Mouse (Mus musculus) kidney, postnatal 10 days (tissue): ENCODE results near the gene Tmem274.

Experiments used
- DNase-seq: peaks from one replicate; pipeline ENCODE4 v3.0.0; 2021; ENCODE audit warnings: mixed read lengths

Gene Tmem274

DNA sequence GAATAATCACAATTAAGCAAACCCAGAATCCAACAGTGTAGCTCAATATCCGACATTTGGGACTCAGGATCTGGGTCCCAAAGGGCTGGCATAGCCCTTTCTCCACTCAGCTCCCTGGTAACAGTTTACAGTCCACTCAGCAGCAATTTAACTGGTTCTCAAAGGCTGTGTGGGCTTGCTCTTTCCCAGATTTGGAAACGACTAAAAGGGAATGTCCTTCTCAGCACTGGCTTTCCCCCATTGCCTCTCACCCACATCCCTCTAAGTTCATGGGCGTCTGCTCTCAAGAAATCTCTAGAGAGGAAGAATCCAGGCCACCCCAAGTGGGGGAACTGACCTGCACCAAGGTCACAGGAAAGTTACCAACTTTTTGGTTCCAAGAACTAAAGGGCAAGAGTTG is 7.4 kb downstream of the Tmem274 start:
- DNase-seq = no peak

DNA sequence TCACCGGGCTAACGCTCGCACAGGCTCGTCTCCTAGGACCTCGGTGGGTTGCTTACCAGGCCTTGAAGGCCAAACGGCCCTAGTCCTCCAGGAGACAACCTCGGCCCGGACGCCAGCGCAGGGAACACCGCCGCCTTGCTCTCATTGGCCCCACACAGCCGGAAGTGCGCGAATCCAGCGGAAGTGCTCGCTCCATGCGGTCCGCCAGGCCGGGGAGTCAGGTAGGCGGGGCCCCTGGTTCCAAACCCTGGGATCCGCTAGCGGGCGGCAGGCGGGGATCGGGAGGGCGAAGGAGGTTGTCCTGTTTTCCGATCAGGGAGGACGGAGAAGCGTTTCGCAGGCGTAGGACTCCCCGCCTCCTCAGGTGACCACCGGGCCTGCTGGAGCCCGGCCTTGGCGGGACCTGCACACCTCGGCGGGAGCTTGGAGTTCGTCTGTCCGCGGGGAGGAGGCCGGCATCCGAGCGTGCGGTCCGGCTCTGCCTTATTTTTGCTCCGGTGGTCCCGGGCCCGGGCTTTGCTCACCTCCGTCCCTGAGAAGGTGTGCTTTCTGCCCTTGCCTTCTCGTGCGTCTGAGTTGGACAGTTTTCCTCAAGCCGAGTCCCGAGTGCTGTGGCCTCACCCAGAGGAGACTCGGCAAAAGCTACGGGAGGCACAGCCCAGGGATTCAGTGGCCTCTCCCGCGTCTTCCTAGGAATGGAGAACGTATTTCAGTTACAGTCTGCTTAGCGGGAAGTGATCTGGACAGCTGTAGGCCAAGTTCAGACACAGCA is 8.1 kb downstream of the Tmem274 start, which contains the start of the genes Nmnat1 and Lzic:
Gene Nmnat1 (minus strand): TSS at position 150 of the 772 bp plus-strand sequence.
Gene Lzic (plus strand): TSS at position 177 of the 772 bp plus-strand sequence.
- DNase-seq = peak; percentile 97

GRCm38 (mm10) chr4:149485825-149486206 is 8.6 kb downstream of the Tmem274 start:
- peak; percentile 36 for DNase-seq

DNA sequence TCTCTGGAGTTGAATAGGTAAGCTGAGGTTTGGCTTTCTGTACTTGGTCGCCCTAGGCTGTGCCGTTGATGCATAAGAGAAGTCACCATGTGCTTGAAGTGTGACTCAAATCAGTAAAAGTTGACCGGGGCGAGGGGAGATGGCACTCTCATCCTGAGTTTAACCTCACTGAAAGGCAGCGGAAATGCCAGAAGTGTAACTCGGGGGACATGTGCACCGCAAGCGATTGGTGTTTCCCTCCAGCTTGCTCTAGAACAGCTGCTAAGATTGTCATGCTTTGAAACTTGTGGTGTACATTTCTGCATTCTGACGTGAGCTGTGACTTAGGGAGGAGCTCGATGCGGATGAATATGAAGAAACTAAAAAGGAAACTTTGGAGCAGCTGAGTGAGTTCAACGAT is 10.6 kb downstream of the Tmem274 start:
- no peak for DNase-seq

- DNase-seq = no peak
These were observed 12.4 kb downstream of the Tmem274 start for GRCm38 (mm10) chr4:149489415-149490240.

GRCm38 (mm10) chr4:149491151-149491550 is 14.0 kb downstream of the Tmem274 start:
- DNase-seq = no peak

DNA sequence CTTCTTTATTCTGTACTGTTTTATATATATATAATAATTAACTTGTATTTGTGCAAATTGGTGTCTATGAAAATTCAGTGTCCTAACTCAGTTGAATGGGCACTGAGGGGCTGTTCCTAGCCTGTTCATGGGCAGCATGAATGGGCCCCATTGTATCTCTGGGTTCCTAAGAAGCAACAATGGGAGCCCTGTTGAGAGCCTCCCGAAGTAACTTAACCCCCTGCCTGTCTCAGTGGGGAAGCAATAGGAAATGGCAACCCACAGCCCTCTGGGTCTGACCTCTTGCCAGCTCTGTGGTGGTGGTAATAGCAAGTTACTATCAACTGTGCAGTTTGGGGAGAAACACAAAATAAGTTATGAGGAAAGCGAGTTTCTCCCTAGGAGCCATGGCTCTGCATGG is 19.4 kb downstream of the Tmem274 start:
- no peak for DNase-seq

- no peak for DNase-seq
These were observed 21.7 kb downstream of the Tmem274 start for GRCm38 (mm10) chr4:149498901-149499300.

DNA sequence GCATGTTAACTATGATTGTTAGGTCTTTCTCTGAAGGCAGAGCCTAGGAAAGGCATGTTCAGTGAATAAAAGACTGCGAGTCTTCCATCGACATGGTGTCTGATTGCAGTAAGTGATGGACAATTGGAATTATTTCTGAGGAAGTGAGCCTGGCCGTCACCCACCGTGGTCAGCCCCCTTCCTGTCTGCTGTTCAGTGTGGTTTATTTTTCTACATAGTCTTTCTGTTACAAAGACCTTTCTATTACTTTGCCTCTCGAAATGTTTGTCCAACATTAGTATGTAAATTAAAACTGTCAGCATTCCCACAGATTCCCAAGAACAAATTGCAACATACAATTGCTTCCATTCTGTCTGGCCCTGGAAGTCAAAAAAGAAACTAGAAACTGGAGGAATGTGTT is 22.6 kb downstream of the Tmem274 start:
- DNase-seq = no peak

DNA sequence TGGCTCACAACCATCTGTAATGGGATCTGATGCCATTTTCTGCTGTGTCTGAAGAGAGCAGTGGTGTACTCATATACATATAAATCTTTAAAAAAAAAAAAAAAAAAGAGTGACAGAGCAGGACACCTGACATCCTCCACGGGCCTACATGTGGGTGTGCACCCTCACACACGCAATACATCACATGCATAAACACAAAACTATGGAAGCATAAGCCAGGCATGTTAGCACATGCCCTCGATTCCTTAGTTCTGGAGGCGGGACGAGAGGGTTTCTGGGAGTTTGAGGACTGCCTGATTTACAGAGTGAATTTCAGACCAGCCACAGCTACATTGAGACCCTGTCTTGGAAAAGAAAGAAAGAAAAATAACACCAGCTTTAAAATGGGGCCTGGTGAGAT is 27.2 kb downstream of the Tmem274 start:
- DNase-seq = no peak

GRCm38 (mm10) chr4:149504858-149505257 is 27.7 kb downstream of the Tmem274 start:
- no peak for DNase-seq

- DNase-seq = no peak
These were observed 28.2 kb downstream of the Tmem274 start for GRCm38 (mm10) chr4:149505261-149505967.

- DNase-seq = no peak
These were observed 29.7 kb downstream of the Tmem274 start for GRCm38 (mm10) chr4:149506904-149507303.

DNA sequence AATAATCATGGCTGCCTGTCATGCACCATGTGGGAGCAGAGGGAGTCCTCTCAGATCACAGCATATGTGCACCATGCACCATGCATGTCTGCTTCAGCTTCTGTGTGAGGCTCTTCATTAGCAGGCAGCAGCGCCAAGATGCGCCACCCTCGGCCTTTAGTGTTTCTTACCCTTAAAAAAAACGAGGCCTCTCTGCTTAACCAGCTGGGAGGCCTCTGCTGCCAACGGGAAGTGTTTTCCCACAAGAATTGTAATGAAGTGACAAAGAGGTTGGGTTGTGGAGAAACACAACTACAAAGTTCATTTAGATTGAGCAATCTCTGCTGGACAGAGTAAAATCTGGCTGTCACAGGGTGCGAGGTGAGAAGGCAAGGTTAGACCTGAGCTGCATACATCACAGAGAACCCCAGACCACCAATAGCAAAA is 34.1 kb downstream of the Tmem274 start:
- DNase-seq = no peak

DNA sequence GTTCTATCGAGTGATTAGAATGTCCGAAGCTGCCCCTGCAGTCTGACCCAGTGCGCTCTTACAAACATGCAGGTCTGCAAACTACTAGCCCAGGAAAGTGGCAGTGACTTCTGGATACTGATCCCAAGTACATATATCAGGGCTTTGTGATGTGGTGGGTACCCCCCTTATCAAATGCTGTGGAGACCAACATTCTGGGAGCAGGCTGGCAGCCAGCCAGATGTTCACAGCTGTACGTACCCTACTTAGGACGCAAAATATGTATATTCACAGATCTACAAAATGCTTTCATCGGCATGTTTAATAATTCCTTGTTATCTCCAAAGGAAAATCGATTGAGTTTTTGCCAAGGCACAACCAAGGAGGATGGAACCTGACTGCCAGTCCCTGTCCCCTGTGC is 34.9 kb downstream of the Tmem274 start:
- no peak for DNase-seq

GRCm38 (mm10) chr4:149515706-149516105 is 38.5 kb downstream of the Tmem274 start:
- no peak for DNase-seq

- peak; percentile 98 for DNase-seq
These were observed 40.7 kb downstream of the Tmem274 start, which contains the start of gene Ctnnbip1 for GRCm38 (mm10) chr4:149517868-149518340. Gene Ctnnbip1 (plus strand): TSS chr4:149518236.

- DNase-seq = no peak
These were observed 41.4 kb downstream of the Tmem274 start for GRCm38 (mm10) chr4:149518351-149519220.

DNA sequence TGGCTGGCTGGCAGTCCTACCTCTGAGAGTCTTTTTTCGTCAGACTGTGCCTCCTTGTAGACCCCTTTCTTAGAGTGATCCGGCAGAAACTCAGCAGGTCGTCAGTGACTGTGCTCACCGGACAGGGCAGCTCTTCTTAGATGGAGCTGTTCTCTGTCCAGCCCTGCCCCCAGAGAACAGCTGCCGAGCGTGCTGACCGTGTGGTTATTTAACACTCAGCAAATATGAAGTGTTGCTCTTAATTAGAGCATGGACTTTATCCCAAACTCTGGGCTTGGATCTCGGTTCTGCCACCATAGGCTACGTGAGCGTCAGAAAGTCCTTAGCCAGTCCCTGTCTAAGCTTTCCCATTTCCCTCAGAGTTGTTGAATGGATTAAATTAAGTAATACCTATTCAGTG is 44.1 kb downstream of the Tmem274 start:
- DNase-seq = peak; percentile 43

- DNase-seq = no peak
These were observed 46.8 kb downstream of the Tmem274 start for GRCm38 (mm10) chr4:149523961-149524360.

- DNase-seq = no peak
These were observed 48.0 kb downstream of the Tmem274 start for GRCm38 (mm10) chr4:149525170-149525569.

- no peak for DNase-seq
These were observed 48.6 kb downstream of the Tmem274 start for GRCm38 (mm10) chr4:149525811-149526210.
